Mouse (Mus musculus) liver, embryonic 12.5 days (tissue): ENCODE results near the gene Ccdc180. TPM values are rescaled to one million over a fixed set of nuclear protein-coding genes. Genes with fewer than 3 reads are reported as not detected.

Source experiments
- ATAC-seq: fragments of 200-750 bp; cut with Nextera tagmentation; 2 replicates; pipeline ENCODE4 v1.8.0; 2017; ENCODE audit warnings: moderate number of reproducible peaks, mild to moderate bottlenecking, moderate library complexity
- H3K27ac ChIP-seq: fragments of 300-500 bp; sonication (generic); 2 replicates; pipeline ENCODE4 v1.5.1; 2016; ENCODE audit warnings: mild to moderate bottlenecking
- H3K27me3 ChIP-seq: fragments of 300-500 bp; sonication (generic); replicated peaks from 2 replicates; pipeline ENCODE4 v1.6.1; 2016; ENCODE audit warnings: mild to moderate bottlenecking, moderate library complexity
- H3K36me3 ChIP-seq: fragments of 300-500 bp; sonication (generic); 2 replicates; pipeline ENCODE4 v1.6.1; 2016; ENCODE audit warnings: mild to moderate bottlenecking, moderate library complexity
- H3K4me1 ChIP-seq: fragments of 300-500 bp; sonication (generic); 2 replicates; pipeline ENCODE4 v1.6.1; 2016
- H3K4me2 ChIP-seq: fragments of 300-500 bp; sonication (generic); 2 replicates; pipeline ENCODE4 v1.6.1; 2016; ENCODE audit warnings: mild to moderate bottlenecking, moderate library complexity
- H3K4me3 ChIP-seq: fragments of 300-500 bp; sonication (generic); 2 replicates; pipeline ENCODE4 v1.5.1; 2016; ENCODE audit warnings: mild to moderate bottlenecking, moderate library complexity
- H3K9ac ChIP-seq: fragments of 300-500 bp; sonication (generic); 2 replicates; pipeline ENCODE4 v1.6.1; 2016; ENCODE audit warnings: mild to moderate bottlenecking, moderate library complexity
- H3K9me3 ChIP-seq: fragments of 300-500 bp; sonication (generic); replicated peaks from 2 replicates; pipeline ENCODE4 v1.6.1; 2016; ENCODE audit warnings: mild to moderate bottlenecking, moderate library complexity
- WGBS: fragments of 180-500 bp; shearing (Covaris S2); methylation state at CpG from one replicate; pipeline ENCODE4 v1.1.7; 2016; ENCODE audit not compliant: insufficient replicate concordance; 5-methylcytosine and 5-hydroxymethylcytosine counted together
- polyA plus RNA-seq: library from polyadenylated mRNA; unstranded; fragments of >200 nt; fragmentation: Nextera tagmentation; extraction: Ambion mirVana; gene quantifications from 2 replicates; pipeline ENCODE4 v1.2.1, GENCODE M21; 2016

The Ccdc180 gene
- polyA plus RNA-seq, 1 experiment from 2014 or later = 0.13 TPM

DNA sequence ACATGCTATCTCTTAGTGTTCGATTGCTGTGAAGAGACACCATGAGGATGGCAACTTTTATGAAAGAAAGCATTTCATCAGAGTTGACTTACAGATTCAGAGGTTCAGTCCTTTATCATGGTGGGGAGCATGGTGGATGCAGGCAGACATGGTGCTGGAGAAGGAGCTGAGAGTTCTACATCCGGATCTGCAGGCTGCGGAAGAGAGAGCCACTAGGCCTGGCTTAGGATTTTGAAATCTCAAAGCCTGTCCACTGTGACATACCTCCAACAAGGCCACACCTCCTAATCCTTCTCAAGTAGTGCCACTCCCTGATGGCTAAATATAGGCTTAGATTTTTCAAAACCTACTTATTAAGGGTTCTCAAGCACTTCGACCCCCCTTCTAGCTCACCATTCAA lies 66.6 kb downstream of the Ccdc180 start:
- Histone ChIP-seq H3K4me1 (no peaks in the 10 kb centered on the region), H3K4me3 (no peak overlapping the region), H3K9me3 (no peaks in the 10 kb centered on the region), H3K9ac (no peak overlapping the region), H3K36me3 (no peaks in the 10 kb centered on the region), H3K27me3 (0 out of 2 replicates have a peak, but pooled peaks cover 9% of the 10 kb centered on the region), H3K27ac (no peak overlapping the region), H3K4me2 (no peak overlapping the region)
- WGBS = 81% methylated on average over 4 of the region's 4 CpGs
- ATAC-seq = no peak

DNA sequence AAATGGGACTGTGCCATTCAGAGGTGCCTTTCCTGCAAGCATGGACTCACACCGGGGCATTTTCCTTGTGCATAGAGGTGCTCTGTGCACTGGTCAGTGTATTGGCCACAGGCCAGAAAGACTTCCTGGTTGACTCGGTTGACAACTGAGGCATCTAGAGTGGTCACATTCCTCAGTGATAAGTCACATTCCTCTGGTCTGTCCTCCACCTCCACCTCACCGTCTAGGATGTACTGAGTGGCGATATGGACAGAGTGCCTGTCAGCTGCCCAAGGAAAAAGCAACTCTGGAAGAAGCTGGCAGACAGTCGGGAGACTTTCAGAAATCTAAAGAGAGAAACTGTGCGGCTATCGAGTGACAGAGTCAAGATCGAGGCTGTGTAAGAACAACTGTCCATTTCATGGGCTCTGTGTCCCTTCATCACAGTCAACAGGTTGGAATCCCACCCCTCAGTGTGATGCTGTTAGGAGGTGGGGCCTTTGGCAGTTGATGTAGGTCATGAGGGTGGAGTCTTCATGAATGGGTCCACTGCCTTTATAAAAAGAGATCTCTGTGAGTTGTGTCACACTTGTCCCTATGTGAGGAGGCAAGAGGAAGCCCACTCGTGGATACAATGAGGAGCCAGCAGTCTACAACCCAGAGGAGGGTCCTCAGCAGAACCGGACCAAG lies 74.8 kb downstream of the Ccdc180 start, which contains the start of gene Tdrd7:
Tdrd7 (plus strand) TSS at position 564 of the 669 bp plus-strand sequence.
- ATAC-seq = no peak
- Histone ChIP-seq H3K4me3 (no peak within 1 kb of the TSS), H3K27ac (0 out of 2 replicates have a peak within 1 kb of the TSS, but pooled peaks have one; percentile 1)

DNA sequence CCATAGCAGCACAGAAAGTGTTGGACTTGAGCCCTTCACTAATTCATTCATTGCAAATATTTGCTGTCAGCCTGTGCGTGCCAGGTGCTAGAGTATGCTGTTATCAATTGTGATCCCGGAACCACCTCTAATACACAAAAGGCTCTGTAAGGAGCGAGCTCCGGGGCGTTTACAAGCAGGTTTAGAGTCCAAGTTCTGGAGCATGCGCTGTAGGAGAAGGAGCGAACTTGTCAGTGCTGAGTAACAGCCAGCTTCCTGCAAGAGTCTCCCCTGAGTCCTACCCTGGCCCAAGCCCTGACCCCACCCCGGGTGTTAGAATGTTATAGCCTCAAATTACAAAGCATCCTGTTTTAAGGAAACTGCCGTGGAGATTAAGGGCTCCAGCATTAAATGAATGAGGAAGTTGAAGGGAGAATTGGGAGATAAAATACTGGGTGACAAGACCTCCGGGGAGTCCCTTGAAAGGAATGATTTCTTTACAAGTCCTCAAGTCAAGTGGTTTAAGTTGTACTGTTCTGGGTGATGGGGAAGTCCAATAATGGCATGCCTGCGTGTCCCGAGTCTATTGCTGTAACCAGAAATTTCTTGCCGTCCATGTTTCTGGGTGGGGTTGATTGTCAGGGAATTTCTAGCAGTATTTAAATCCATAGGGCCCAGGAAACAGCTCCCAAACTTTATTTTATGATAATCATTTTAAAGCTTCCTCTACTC lies 75.8 kb downstream of the Ccdc180 start:
- peaks cover 12% of the 10 kb centered on the region; the same call in 1 of the 2 replicates for H3K4me1 ChIP-seq
- H3K9me3 ChIP-seq = no peaks in the 10 kb centered on the region
- H3K27ac ChIP-seq = 0 out of 2 replicates have a peak overlapping the region, but pooled peaks have one; percentile 1
- no peak for ATAC-seq
- H3K36me3 ChIP-seq = no peaks in the 10 kb centered on the region
- WGBS = 32% methylated on average over 13 of the region's 13 CpGs
- peaks cover 9% of the 10 kb centered on the region for H3K27me3 ChIP-seq
- no peak overlapping the region for H3K4me3 ChIP-seq
- peak overlapping the region; percentile 21; the same call in 1 of the 2 replicates for H3K4me2 ChIP-seq
- H3K9ac ChIP-seq = no peak overlapping the region

More for the DNA sequence above, 74.8 kb downstream of the Ccdc180 start, which contains the start of gene Tdrd7:
- Histone ChIP-seq H3K27me3 (peaks cover 10% of the 10 kb centered on the region; the same call in 1 of the 2 replicates), H3K36me3 (no peaks in the 10 kb centered on the region), H3K4me1 (peaks cover 10% of the 10 kb centered on the region; the same call in 1 of the 2 replicates), H3K9ac (no peak within 1 kb of the TSS), H3K4me2 (peak within 1 kb of the TSS; percentile 21; the same call in 1 of the 2 replicates), H3K9me3 (no peaks in the 10 kb centered on the region)
- 58% methylated on average over 10 of the region's 10 CpGs for WGBS

DNA sequence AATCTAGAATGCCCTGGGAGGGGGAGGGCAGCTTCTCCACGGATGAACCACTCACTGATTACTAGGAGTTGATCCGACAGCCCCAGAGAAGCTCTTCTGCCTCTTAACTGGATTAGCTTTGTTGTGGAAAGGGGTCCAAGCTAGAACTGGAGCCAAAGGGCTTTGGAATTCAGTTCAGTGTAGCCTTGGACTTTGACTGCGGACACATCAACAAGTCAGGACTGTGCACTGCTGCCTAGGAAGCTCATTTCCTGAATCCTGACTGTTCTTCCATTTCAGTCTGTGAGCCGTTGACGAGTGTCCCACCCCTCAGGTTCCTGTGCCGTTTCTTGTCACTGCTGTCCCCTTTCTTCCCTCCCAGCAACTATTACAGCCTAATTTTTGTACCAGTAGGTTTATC lies 76.6 kb downstream of the Ccdc180 start:
- 0 out of 2 replicates have a peak, but pooled peaks have one; percentile 43 for ATAC-seq
- WGBS = 29% methylated on average over 6 of the region's 6 CpGs
- no peaks in the 10 kb centered on the region for H3K36me3 ChIP-seq
- peaks cover 11% of the 10 kb centered on the region for H3K27me3 ChIP-seq
- H3K9me3 ChIP-seq = no peaks in the 10 kb centered on the region
- H3K4me2 ChIP-seq = no peak overlapping the region; the same call in 1 of the 2 replicates
- H3K4me3 ChIP-seq = no peak overlapping the region
- H3K27ac ChIP-seq = peak overlapping the region; percentile 58
- no peak overlapping the region for H3K9ac ChIP-seq
- peaks cover 12% of the 10 kb centered on the region; the same call in 1 of the 2 replicates for H3K4me1 ChIP-seq

DNA sequence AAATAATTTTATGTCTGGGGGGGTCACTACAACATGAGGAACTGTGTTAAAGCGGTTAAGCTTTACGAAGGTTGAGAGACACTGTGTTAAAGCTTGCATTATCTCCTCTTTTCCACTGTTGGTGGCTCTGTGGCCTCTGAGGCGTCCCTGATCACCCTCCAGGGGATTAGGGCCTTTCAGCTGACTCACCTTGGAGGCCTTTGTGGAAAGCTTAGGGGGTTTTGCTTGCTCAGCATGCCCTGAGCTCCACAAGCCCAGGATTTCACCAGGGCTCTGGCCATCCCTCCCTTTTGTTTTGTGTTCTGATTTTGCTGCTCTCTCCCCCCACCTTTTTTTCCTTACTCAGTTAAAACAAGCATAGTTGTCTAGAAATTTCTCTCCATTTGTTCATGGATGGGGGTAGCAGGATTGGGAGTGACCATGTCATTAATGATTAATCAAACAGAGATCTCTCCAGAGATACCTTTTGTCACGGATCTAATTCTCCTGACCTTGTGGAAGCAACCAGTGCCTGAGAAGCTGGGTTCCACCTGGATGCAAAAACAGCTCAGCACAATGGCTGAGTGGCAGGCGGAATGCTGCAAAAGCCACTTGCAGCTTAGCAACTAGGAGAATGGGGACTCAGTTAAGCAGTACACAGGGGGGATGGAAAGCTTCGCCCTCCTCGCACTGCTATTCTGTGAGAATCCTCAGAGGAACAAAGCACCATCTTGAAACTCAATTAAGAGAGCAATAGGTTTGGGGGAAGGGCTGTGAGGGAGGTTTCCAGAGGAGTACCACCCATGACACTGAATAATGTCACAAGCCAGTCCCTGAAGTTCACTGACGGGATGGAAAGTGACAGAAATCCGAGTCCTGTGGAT lies 77.6 kb downstream of the Ccdc180 start:
- no peak overlapping the region for H3K4me2 ChIP-seq
- no peak overlapping the region for H3K4me3 ChIP-seq
- H3K4me1 ChIP-seq = peaks cover 17% of the 10 kb centered on the region
- WGBS = 64% methylated on average over 9 of the region's 9 CpGs
- peaks cover 15% of the 10 kb centered on the region for H3K27me3 ChIP-seq
- H3K9me3 ChIP-seq = no peaks in the 10 kb centered on the region
- ATAC-seq = no peak
- no peaks in the 10 kb centered on the region for H3K36me3 ChIP-seq
- no peak overlapping the region for H3K9ac ChIP-seq
- H3K27ac ChIP-seq = peak overlapping the region; percentile 58; the same call in 1 of the 2 replicates

DNA sequence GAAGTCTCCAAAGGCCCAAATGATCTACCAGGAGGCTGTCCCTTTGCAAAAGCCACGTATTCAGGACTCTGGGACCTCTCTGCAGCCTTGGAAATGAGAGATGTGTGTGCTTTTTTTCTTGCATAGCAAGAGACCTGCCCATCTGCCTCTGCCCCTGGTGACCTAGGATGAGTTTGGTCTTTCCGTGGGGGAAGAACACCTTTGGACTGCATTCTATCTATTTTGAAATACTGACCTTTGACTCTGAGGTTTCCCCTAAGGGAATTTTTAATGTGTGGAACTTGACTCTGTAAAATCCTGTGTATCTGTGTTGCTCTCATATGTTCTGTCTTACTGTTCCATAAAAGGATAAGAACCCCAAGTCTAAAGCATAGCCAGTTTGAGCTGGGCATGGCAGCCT lies 78.9 kb downstream of the Ccdc180 start:
- Histone ChIP-seq H3K4me1 (peaks cover 23% of the 10 kb centered on the region), H3K9me3 (no peaks in the 10 kb centered on the region)
- WGBS = 46% methylated on average over 2 of the region's 2 CpGs

DNA sequence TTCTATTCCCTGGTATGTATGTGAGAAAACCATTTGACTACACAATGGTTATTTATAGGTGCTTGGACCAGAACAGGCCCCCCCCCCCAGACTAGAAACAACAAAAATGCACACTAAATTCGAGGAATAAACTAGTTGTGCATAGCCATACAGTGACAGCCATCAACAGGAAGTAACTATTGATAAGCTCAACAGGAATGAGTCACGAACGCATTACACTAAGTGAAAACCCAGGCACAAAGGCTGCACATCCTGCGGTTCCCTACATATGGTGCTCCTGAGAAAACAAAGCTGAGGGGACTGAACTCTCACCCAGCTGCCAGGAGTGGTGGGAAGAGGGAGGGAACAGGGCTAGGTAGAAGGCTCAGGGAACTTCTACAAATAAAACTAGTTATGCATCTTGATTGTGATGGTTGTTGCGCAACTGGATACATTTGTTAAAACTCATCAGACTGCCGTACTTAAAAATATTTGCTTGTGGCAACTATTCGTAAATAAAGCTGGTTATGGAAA lies 80.0 kb downstream of the Ccdc180 start:
- peaks cover 23% of the 10 kb centered on the region for H3K4me1 ChIP-seq
- no peak overlapping the region for H3K27ac ChIP-seq
- H3K4me2 ChIP-seq = no peak overlapping the region
- 46% methylated on average over 7 of the region's 7 CpGs for WGBS
- H3K9ac ChIP-seq = no peak overlapping the region
- H3K27me3 ChIP-seq = peaks cover 36% of the 10 kb centered on the region
- no peak overlapping the region for H3K4me3 ChIP-seq
- no peak for ATAC-seq
- no peaks in the 10 kb centered on the region for H3K9me3 ChIP-seq
- H3K36me3 ChIP-seq = no peaks in the 10 kb centered on the region

More for the DNA sequence above, 78.9 kb downstream of the Ccdc180 start:
- no peak for ATAC-seq
- Histone ChIP-seq H3K36me3 (no peaks in the 10 kb centered on the region), H3K9ac (no peak overlapping the region), H3K4me3 (no peak overlapping the region), H3K4me2 (no peak overlapping the region), H3K27ac (no peak overlapping the region), H3K27me3 (peaks cover 26% of the 10 kb centered on the region)

DNA sequence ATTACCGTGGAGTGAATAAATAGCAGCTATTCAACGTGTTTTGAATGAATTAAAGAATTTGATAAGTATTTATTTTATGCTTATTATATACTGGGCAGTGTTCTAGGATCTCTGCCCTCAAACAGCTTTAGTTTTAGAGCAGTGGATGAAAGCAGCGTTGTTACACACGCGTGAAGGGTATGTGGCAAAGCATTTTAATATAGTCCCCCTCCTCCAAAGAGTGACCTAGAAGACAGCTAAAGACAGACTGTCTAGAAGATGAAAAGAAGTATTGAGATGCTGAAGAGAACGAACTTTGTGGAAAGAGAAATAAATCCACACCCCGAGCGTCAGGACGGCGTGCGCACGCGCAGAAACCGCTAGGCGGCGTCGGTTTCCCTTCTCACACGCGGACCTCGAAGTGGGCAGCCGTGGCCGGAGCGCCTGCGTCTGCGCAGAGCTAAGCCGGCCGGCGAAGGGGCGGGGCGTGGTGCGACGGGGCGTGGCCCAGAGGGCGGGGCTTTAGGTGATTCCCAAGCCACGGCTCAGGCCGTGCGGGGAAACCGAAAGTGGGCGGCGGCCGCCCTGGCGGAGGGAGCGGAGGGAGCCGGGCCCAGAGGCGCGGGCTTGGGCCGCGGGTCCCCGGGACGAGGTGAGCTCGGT lies 81.8 kb downstream of the Ccdc180 start:
- Histone ChIP-seq H3K4me1 (peaks cover 23% of the 10 kb centered on the region), H3K36me3 (no peaks in the 10 kb centered on the region), H3K27ac (no peak overlapping the region), H3K4me2 (peak overlapping the region; percentile 99), H3K9me3 (no peaks in the 10 kb centered on the region), H3K4me3 (peak overlapping the region; percentile 84), H3K27me3 (peaks cover 41% of the 10 kb centered on the region), H3K9ac (peak overlapping the region; percentile 81)
- ATAC-seq = peak; percentile 97
- WGBS = 3% methylated on average over 51 of the region's 51 CpGs

DNA sequence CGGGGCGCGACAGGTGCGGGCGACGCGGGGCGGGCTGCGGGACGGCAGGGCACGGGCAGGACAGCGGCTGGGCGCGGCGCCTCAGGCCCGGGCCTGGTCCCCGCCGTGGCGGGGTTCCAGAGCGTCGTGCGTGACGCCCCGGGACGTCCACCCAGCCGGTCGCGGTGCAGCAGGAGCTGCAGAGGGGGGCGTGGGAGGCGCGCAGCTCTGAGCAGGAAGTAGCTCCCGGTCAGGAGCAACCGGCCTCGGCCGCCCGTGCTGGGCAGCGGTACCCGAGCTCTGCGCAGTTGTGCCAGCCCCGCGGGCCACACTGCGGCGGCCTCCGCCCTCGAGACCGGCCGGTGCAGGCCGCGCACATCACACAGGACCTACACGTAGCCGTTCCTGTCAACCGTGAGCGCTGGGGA lies 82.3 kb downstream of the Ccdc180 start:
- ATAC-seq = peak; percentile 67
- Histone ChIP-seq H3K4me1 (peaks cover 21% of the 10 kb centered on the region), H3K36me3 (no peaks in the 10 kb centered on the region), H3K9ac (peak overlapping the region; percentile 81), H3K9me3 (no peaks in the 10 kb centered on the region), H3K27ac (no peak overlapping the region), H3K27me3 (peaks cover 40% of the 10 kb centered on the region), H3K4me3 (peak overlapping the region; percentile 84), H3K4me2 (peak overlapping the region; percentile 99)
- WGBS = under 1% methylated on average over 45 of the region's 53 CpGs

DNA sequence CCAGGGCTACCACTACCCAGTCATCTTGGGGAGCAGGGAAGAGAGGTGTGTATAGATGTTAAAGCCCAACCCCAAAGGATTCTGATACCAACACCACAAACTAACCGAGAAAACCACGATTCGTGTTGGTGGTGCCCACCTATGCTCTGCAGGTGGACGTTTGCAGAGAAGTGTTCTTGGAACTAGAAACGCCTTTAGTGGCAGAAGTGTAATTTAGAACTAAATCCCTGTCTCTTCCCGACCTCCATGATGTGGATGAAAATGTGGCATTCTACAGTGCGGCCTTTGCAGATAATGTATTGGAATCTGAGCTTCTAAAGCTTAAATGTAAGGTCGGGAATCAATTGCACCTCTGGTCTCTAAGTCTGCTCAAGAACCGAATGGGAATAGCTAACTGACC lies 82.8 kb downstream of the Ccdc180 start:
- H3K36me3 ChIP-seq = no peaks in the 10 kb centered on the region
- no peaks in the 10 kb centered on the region for H3K9me3 ChIP-seq
- peak overlapping the region; percentile 81 for H3K9ac ChIP-seq
- WGBS = 38% methylated on average over 9 of the region's 9 CpGs
- peaks cover 17% of the 10 kb centered on the region for H3K4me1 ChIP-seq
- H3K27ac ChIP-seq = no peak overlapping the region
- H3K4me3 ChIP-seq = peak overlapping the region; percentile 84
- no peak for ATAC-seq
- H3K4me2 ChIP-seq = peak overlapping the region; percentile 99
- peaks cover 39% of the 10 kb centered on the region for H3K27me3 ChIP-seq
